Mouse (Mus musculus): ENCODE data around the gene Ptpn1. TPM values are rescaled to one million over a fixed set of nuclear protein-coding genes. Genes with fewer than 3 reads are reported as not detected.

Ptpn1 gene
- polyA plus RNA-seq (2014; fragmentation: Nextera tagmentation; extraction: Ambion mirVana): 40.7 and 41.5 TPM in 2 replicates

GRCm38 (mm10) chr2:167931985-167932726 is at the start of gene Ptpn1:
Gene Ptpn1, plus strand, starts transcription at chr2:167932057.
- Histone ChIP-seq H3K9ac (ENCODE audit: low read length) (peak within 1 kb of the TSS; percentile 97), H3K27ac (replicated peaks in 1 of 2; ENCODE audit: control insufficient read depth in 1 of 2, insufficient read depth in 1 of 2, low read depth in 2 of 2, low read length in 2 of 2) (peak within 1 kb of the TSS; percentile 51 to 80), H3K4me2 (ENCODE audit: low read length) (peak within 1 kb of the TSS; percentile 83), H3K4me1 (ENCODE audit: control insufficient read depth in 2 of 2, insufficient read depth in 2 of 2, low read length in 2 of 2) (peaks cover 6 to 34% of the 10 kb centered on the region in 2 experiments), H3K9me3 (ENCODE audit: control insufficient read depth, low read length) (no peaks in the 10 kb centered on the region), H3K27me3 (ENCODE audit: control insufficient read depth, insufficient read depth, low read length) (no peaks in the 10 kb centered on the region), H3K4me3 (ENCODE audit: control insufficient read depth in 1 of 2, insufficient read depth in 1 of 2, low read depth in 1 of 2, low read length in 2 of 2) (peak within 1 kb of the TSS; percentile 82 to 93), H3K36me3 (ENCODE audit: control insufficient read depth, insufficient read depth, low read length) (no peaks in the 10 kb centered on the region)
- peak; percentile 91 for ATAC-seq (ENCODE audit: insufficient number of reproducible peaks, insufficient read depth, low FRiP score, low read depth)
- WGBS: under 1% methylated on average over 99 of the region's 99 CpGs

GRCm38 (mm10) chr2:167886485-167886884 is 45.4 kb upstream of the Ptpn1 start:
- H3K4me1 ChIP-seq (ENCODE audit: control insufficient read depth in 2 of 2, insufficient read depth in 2 of 2, low read length in 2 of 2): peaks cover 26% of the 10 kb centered on the region in 2 experiments
- ATAC-seq (ENCODE audit: insufficient number of reproducible peaks, insufficient read depth, low FRiP score, low read depth): no peak
- H3K9ac ChIP-seq (ENCODE audit: low read length): peak overlapping the region; percentile 38; the same call in 1 of the 2 replicates
- WGBS: 65% methylated on average over 7 of the region's 7 CpGs
- no peak overlapping the region for H3K4me2 ChIP-seq (ENCODE audit: low read length)
- H3K27me3 ChIP-seq (ENCODE audit: control insufficient read depth, insufficient read depth, low read length): no peaks in the 10 kb centered on the region
- H3K36me3 ChIP-seq (ENCODE audit: control insufficient read depth, insufficient read depth, low read length): no peaks in the 10 kb centered on the region
- peaks cover 4% of the 10 kb centered on the region; the same call in 1 of the 2 replicates for H3K9me3 ChIP-seq (ENCODE audit: control insufficient read depth, low read length)
- no peak overlapping the region for H3K4me3 ChIP-seq (ENCODE audit: control insufficient read depth in 1 of 2, insufficient read depth in 1 of 2, low read depth in 1 of 2, low read length in 2 of 2)
- no peak overlapping the region for H3K27ac ChIP-seq (replicated peaks in 1 of 2; ENCODE audit: control insufficient read depth in 1 of 2, insufficient read depth in 1 of 2, low read depth in 2 of 2, low read length in 2 of 2)

DNA sequence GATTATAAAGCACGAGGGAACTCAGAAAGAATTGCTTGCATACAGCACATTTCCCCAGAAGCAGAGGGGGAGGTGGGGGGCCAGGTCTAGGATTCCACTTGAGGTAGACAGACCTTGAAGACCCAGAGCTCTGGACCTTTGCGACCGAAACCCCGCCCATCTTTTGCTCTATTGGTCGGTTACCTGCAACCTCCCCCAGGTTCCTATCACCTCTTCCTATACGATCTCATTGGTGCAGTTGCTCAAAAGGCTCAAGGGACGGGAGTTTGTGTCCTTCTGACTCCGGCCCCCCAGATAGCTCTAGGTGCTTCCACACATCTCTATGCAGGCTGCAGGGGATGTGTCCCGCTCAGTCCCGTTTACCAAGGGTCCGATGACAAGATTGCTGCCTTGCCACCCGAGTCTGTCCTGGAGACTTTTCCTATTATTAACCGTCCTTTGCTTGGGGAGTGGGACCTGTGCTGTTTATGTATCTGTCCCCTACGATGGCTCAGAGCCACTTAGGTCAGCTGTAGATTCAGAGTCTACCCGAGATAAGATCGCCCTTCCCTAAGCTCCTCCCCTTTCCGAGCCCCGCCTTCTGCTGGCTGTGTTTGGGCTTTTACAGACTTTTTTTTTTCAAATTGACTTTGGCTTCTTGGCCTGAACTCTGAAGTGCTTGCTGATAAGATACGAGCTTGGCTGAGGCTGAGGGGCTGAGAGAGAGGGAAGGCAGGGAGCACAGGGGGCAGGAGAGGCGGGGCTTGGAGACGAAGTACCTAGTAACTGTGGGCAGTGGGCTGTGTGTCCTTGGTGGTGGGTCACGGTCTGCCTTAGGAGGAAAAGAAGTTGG is 44.1 kb upstream of the Ptpn1 start:
- peaks cover 29 to 31% of the 10 kb centered on the region in 2 experiments for H3K4me1 ChIP-seq (ENCODE audit: control insufficient read depth in 2 of 2, insufficient read depth in 2 of 2, low read length in 2 of 2)
- H3K36me3 ChIP-seq (ENCODE audit: control insufficient read depth, insufficient read depth, low read length): no peaks in the 10 kb centered on the region
- ATAC-seq (ENCODE audit: insufficient number of reproducible peaks, insufficient read depth, low FRiP score, low read depth): no peak
- H3K4me3 ChIP-seq (ENCODE audit: control insufficient read depth in 1 of 2, insufficient read depth in 1 of 2, low read depth in 1 of 2, low read length in 2 of 2): peak overlapping the region; percentile 25 to 28
- 0 out of 4 replicates have a peak overlapping the region, but pooled peaks of 1 of the 2 experiments have one; percentile 25 for H3K27ac ChIP-seq (replicated peaks in 1 of 2; ENCODE audit: control insufficient read depth in 1 of 2, insufficient read depth in 1 of 2, low read depth in 2 of 2, low read length in 2 of 2)
- H3K27me3 ChIP-seq (ENCODE audit: control insufficient read depth, insufficient read depth, low read length): no peaks in the 10 kb centered on the region
- H3K9me3 ChIP-seq (ENCODE audit: control insufficient read depth, low read length): no peaks in the 10 kb centered on the region; the same call in 1 of the 2 replicates
- peak overlapping the region; percentile 70 for H3K4me2 ChIP-seq (ENCODE audit: low read length)
- 0 out of 2 replicates have a peak overlapping the region, but pooled peaks have one; percentile 35 for H3K9ac ChIP-seq (ENCODE audit: low read length)
- 5% methylated on average over 22 of the region's 22 CpGs for WGBS

GRCm38 (mm10) chr2:167888834-167889233 is 43.0 kb upstream of the Ptpn1 start:
- no peak for ATAC-seq (ENCODE audit: insufficient number of reproducible peaks, insufficient read depth, low FRiP score, low read depth)
- WGBS: 50% methylated on average over 6 of the region's 6 CpGs
- Histone ChIP-seq H3K4me1 (ENCODE audit: control insufficient read depth in 2 of 2, insufficient read depth in 2 of 2, low read length in 2 of 2) (peaks cover 29 to 31% of the 10 kb centered on the region in 2 experiments), H3K9me3 (ENCODE audit: control insufficient read depth, low read length) (no peaks in the 10 kb centered on the region), H3K27me3 (ENCODE audit: control insufficient read depth, insufficient read depth, low read length) (0 out of 2 replicates have a peak, but pooled peaks cover 4% of the 10 kb centered on the region), H3K4me2 (ENCODE audit: low read length) (no peak overlapping the region), H3K4me3 (ENCODE audit: control insufficient read depth in 1 of 2, insufficient read depth in 1 of 2, low read depth in 1 of 2, low read length in 2 of 2) (no peak overlapping the region), H3K9ac (ENCODE audit: low read length) (no peak overlapping the region), H3K27ac (replicated peaks in 1 of 2; ENCODE audit: control insufficient read depth in 1 of 2, insufficient read depth in 1 of 2, low read depth in 2 of 2, low read length in 2 of 2) (no peak overlapping the region), H3K36me3 (ENCODE audit: control insufficient read depth, insufficient read depth, low read length) (no peaks in the 10 kb centered on the region)

DNA sequence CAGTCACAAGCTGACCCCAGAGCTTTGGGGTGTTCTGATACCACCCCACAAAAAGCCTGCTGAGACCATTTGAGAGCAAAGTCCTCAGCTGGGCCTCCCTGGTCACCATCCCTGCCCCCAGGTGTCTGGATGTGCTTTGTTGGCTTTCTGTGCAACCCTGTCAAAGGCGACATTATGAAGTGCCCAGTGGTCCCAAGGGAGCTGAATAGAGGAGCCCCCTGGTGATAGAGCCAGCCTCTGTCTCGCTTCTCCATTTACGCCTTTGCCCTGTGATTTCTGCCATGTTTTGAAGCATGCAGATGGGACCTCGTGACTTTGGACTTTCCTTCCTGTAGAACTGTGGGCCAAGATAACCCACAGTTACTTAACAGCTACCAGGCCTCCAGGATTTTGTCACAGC is 42.0 kb upstream of the Ptpn1 start:
- no peak overlapping the region for H3K4me2 ChIP-seq (ENCODE audit: low read length)
- H3K4me3 ChIP-seq (ENCODE audit: control insufficient read depth in 1 of 2, insufficient read depth in 1 of 2, low read depth in 1 of 2, low read length in 2 of 2): no peak overlapping the region
- H3K4me1 ChIP-seq (ENCODE audit: control insufficient read depth in 2 of 2, insufficient read depth in 2 of 2, low read length in 2 of 2): peaks cover 29 to 31% of the 10 kb centered on the region in 2 experiments
- 0 out of 2 replicates have a peak, but pooled peaks cover 4% of the 10 kb centered on the region for H3K27me3 ChIP-seq (ENCODE audit: control insufficient read depth, insufficient read depth, low read length)
- H3K9me3 ChIP-seq (ENCODE audit: control insufficient read depth, low read length): no peaks in the 10 kb centered on the region
- WGBS: 57% methylated on average over 4 of the region's 4 CpGs
- H3K36me3 ChIP-seq (ENCODE audit: control insufficient read depth, insufficient read depth, low read length): no peaks in the 10 kb centered on the region
- no peak overlapping the region for H3K27ac ChIP-seq (replicated peaks in 1 of 2; ENCODE audit: control insufficient read depth in 1 of 2, insufficient read depth in 1 of 2, low read depth in 2 of 2, low read length in 2 of 2)
- H3K9ac ChIP-seq (ENCODE audit: low read length): no peak overlapping the region
- ATAC-seq (ENCODE audit: insufficient number of reproducible peaks, insufficient read depth, low FRiP score, low read depth): no peak

GRCm38 (mm10) chr2:167891908-167892307 is 39.9 kb upstream of the Ptpn1 start:
- no peaks in the 10 kb centered on the region for H3K36me3 ChIP-seq (ENCODE audit: control insufficient read depth, insufficient read depth, low read length)
- ATAC-seq (ENCODE audit: insufficient number of reproducible peaks, insufficient read depth, low FRiP score, low read depth): no peak
- H3K9me3 ChIP-seq (ENCODE audit: control insufficient read depth, low read length): no peaks in the 10 kb centered on the region
- H3K4me2 ChIP-seq (ENCODE audit: low read length): no peak overlapping the region
- H3K4me3 ChIP-seq (ENCODE audit: control insufficient read depth in 1 of 2, insufficient read depth in 1 of 2, low read depth in 1 of 2, low read length in 2 of 2): no peak overlapping the region
- H3K4me1 ChIP-seq (ENCODE audit: control insufficient read depth in 2 of 2, insufficient read depth in 2 of 2, low read length in 2 of 2): peaks cover 23 to 27% of the 10 kb centered on the region in 2 experiments
- WGBS: 14% methylated on average over 9 of the region's 9 CpGs
- peaks cover 14% of the 10 kb centered on the region; the same call in 1 of the 2 replicates for H3K27me3 ChIP-seq (ENCODE audit: control insufficient read depth, insufficient read depth, low read length)
- H3K27ac ChIP-seq (replicated peaks in 1 of 2; ENCODE audit: control insufficient read depth in 1 of 2, insufficient read depth in 1 of 2, low read depth in 2 of 2, low read length in 2 of 2): no peak overlapping the region
- no peak overlapping the region for H3K9ac ChIP-seq (ENCODE audit: low read length)

DNA sequence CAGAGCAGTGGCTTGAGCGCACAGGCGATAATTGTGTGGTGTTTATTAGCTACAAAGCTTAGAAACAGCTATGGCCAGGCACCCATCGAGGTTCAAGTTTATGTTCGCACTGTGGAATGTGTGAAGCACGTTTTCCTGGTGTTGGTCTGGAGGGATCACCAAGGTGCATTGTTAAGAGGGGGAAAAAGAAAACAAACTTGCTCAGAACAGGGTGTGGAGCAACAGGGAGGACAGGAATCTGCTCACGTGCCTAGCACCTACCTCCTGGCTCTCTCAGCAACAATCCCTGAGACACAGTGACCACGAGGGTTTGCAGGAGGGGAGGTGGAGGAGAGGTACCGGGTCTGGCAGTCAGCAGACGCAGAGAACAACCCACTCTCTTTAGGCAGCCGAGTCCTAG is 38.2 kb upstream of the Ptpn1 start:
- Histone ChIP-seq H3K27me3 (ENCODE audit: control insufficient read depth, insufficient read depth, low read length) (peaks cover 17% of the 10 kb centered on the region; the same call in 1 of the 2 replicates), H3K27ac (replicated peaks in 1 of 2; ENCODE audit: control insufficient read depth in 1 of 2, insufficient read depth in 1 of 2, low read depth in 2 of 2, low read length in 2 of 2) (no peak overlapping the region), H3K4me3 (ENCODE audit: control insufficient read depth in 1 of 2, insufficient read depth in 1 of 2, low read depth in 1 of 2, low read length in 2 of 2) (no peak overlapping the region), H3K9ac (ENCODE audit: low read length) (no peak overlapping the region), H3K9me3 (ENCODE audit: control insufficient read depth, low read length) (no peaks in the 10 kb centered on the region), H3K36me3 (ENCODE audit: control insufficient read depth, insufficient read depth, low read length) (no peaks in the 10 kb centered on the region), H3K4me2 (ENCODE audit: low read length) (no peak overlapping the region), H3K4me1 (ENCODE audit: control insufficient read depth in 2 of 2, insufficient read depth in 2 of 2, low read length in 2 of 2) (peaks cover 8 to 9% of the 10 kb centered on the region in 2 experiments; a peak in 3 of 4 replicates)
- WGBS: 67% methylated on average over 10 of the region's 10 CpGs
- no peak for ATAC-seq (ENCODE audit: insufficient number of reproducible peaks, insufficient read depth, low FRiP score, low read depth)

Measured in heart, embryonic 14.5 days (tissue).